Mouse (Mus musculus) brain, adult 2 months (tissue): Measurements from ENCODE around the gene Wdr95.

Experiments used
- DNase-seq: peaks from one replicate; pipeline ENCODE4 v3.0.0; 2011; ENCODE audit warnings: low read depth, low spot score

The Wdr95 gene

DNA sequence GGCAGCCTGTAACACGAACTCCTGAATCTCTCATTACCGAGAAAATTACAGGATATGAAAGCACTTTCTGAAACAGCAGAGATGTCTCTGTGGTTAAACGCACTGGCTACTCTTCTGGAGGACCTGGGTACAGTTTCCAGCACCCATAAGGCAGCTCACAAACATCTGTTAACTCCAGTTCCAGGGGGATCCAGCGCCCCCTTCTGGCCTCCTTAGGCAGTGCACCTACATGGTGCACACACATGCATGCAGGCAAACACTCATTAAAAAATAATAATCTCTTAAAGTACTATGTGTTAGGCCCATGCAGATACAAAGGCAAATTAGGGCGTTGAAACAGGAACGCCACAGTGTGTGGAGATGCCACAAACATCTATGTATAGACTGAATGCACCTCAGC, 132.9 kb downstream of the Wdr95 start:
- DNase-seq = no peak
